Mouse (Mus musculus) megakaryocyte, embryonic 14.5 days (primary cell): ENCODE measurements around the gene Rasgrf1.

ENCODE experiments used
- FLI1 ChIP-seq: IDR thresholded peaks from 2 replicates; pipeline ENCODE4 v1.6.1; 2012; ENCODE audit warnings: low read length, inconsistent platforms, mixed read lengths
- GATA1 ChIP-seq: IDR thresholded peaks from 3 replicates; pipeline ENCODE4 v1.6.1; 2012; ENCODE audit warnings: mixed read lengths, low read length, inconsistent platforms, borderline replicate concordance

DNA sequence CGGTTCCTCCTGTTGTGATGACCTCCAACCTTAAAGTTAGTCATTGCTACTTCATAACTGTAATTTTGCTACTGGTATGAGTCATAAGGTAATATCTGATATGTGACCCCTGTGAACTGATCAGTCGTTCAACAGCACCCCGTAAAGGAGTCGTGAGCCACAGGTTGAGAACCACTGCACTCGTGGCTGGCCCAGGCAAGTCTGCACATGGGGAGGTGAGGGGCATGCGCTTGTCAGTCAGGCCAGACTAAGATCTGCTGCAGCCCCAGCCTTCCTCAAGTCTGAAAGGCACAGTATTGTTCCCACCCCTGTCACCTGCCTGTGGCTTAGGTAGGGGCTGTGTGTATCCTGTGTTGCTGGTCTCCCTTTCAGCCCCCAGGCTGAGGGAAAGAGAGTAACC, 159.1 kb downstream of the Rasgrf1 start:
- TF ChIP-seq FLI1 (no peak), GATA1 (no peak)
